Mouse (Mus musculus) liver, adult 2 months (tissue): Measurements from ENCODE around the gene Kif12.

Experiments
- CTCF ChIP-seq: fragments of 200-500 bp; IDR thresholded peaks from 2 replicates; pipeline ENCODE4 v1.5.1; 2011; ENCODE audit warnings: low read depth, low read length, control low read depth
- POLR2A ChIP-seq: fragments of 200-500 bp; IDR thresholded peaks from 2 replicates; pipeline ENCODE4 v1.6.1; 2011; ENCODE audit warnings: low read length, control low read depth; ENCODE audit not compliant: insufficient read depth; ENCODE audit errors: extremely low read depth

GRCm38 (mm10) chr4:63191641-63192040, 19.7 kb upstream of the Kif12 start:
- TF ChIP-seq CTCF (no peak), POLR2A (no peak)
